Mouse (Mus musculus) cerebellum, adult 2 months (tissue): ENCODE results near the gene Ino80d. TPM values are rescaled to one million over a fixed set of nuclear protein-coding genes. Genes with fewer than 3 reads are reported as not detected.

Experiments
- DNase-seq, 2 experiments: peaks; one replicate each; pipeline ENCODE4 v3.0.0; 2021
- H3K27ac ChIP-seq: fragments of 200-500 bp; 2 replicates; pipeline ENCODE4 v1.5.1; 2012; ENCODE audit warnings: low read length, control low read depth, inconsistent platforms; ENCODE audit not compliant: insufficient read depth
- H3K27me3 ChIP-seq: fragments of 200-500 bp; 2 replicates; pipeline ENCODE4 v1.6.1; 2012; ENCODE audit warnings: inconsistent platforms, mild to moderate bottlenecking, low read length, moderate library complexity; ENCODE audit not compliant: control insufficient read depth, insufficient read depth
- H3K4me1 ChIP-seq: fragments of 200-500 bp; 2 replicates; pipeline ENCODE4 v1.6.1; 2011; ENCODE audit warnings: low read length; ENCODE audit not compliant: control insufficient read depth, insufficient read depth
- H3K4me3 ChIP-seq: fragments of 200-500 bp; replicated peaks from 2 replicates; pipeline ENCODE3; 2011; ENCODE audit warnings: mild to moderate bottlenecking, low read depth, low read length, control low read depth; ENCODE audit not compliant: insufficient read depth
- CTCF ChIP-seq: fragments of 200-500 bp; IDR thresholded peaks from 2 replicates; pipeline ENCODE4 v1.5.1; 2011; ENCODE audit warnings: low read depth, mild to moderate bottlenecking, control low read depth, low read length, moderate library complexity, borderline replicate concordance; ENCODE audit not compliant: insufficient read depth
- POLR2A ChIP-seq: fragments of 200-500 bp; IDR thresholded peaks from 2 replicates; pipeline ENCODE4 v1.6.1; 2011; ENCODE audit warnings: low read length, control low read depth, borderline replicate concordance; ENCODE audit not compliant: insufficient read depth
- WGBS: fragments of 180-500 bp; shearing (Covaris S2); methylation state at CpG from one replicate; pipeline ENCODE4 v1.1.7; 2018; 5-methylcytosine and 5-hydroxymethylcytosine counted together
- polyA plus RNA-seq: library from polyadenylated mRNA; depleted of rRNA; stranded (reverse); fragments of >200 nt; gene quantifications from 2 replicates; pipeline ENCODE4 v1.2.3, GENCODE M21; 2012

The Ino80d gene
- polyA plus RNA-seq, 1 experiment: 10.2 TPM

GRCm38 (mm10) chr1:63113274-63114135, 962 bp downstream of the Ino80d start:
- peak; percentile 60 to 75 for DNase-seq
- TF ChIP-seq POLR2A (no peak), CTCF (no peak)
- under 1% methylated on average over 82 of the region's 92 CpGs for WGBS

DNA sequence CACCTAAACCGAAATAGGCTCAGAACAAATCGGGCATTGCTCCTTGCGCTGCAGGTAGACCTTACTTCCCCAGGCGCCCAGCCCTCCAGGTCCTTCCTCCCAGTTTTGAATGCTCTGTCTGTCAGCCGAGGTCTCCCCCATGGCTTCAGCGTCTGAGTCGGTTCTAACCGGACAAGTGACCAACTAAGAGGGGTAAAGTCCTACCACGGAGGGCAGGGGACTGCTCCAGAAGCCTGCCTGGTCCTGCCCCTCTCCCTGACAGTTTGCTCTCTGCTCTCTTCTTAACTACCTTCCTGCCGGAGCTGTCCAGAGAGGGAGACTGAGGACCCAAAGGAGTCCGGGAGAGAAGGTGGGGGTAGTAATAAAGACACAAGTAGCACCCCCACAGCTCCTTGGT, 1.6 kb downstream of the Ino80d start:
- DNase-seq: peak; percentile 40 to 60
- TF ChIP-seq POLR2A: no peak
- TF ChIP-seq CTCF: no peak
- H3K4me3 ChIP-seq: peak overlapping the region; percentile 91
- WGBS: under 1% methylated on average over 11 of the region's 11 CpGs
- H3K27me3 ChIP-seq: no peaks in the 10 kb centered on the region
- H3K4me1 ChIP-seq: peaks cover 5% of the 10 kb centered on the region; the same call in 1 of the 2 replicates
- peak overlapping the region; percentile 86 for H3K27ac ChIP-seq

More at GRCm38 (mm10) chr1:63113274-63114135, 962 bp downstream of the Ino80d start:
- H3K4me3 ChIP-seq: peak overlapping the region; percentile 91
- peak overlapping the region; percentile 86 for H3K27ac ChIP-seq
- H3K27me3 ChIP-seq: no peaks in the 10 kb centered on the region
- H3K4me1 ChIP-seq: peaks cover 5% of the 10 kb centered on the region

GRCm38 (mm10) chr1:63112151-63112864, 2.2 kb downstream of the Ino80d start:
- H3K27me3 ChIP-seq: no peaks in the 10 kb centered on the region
- peaks cover 5% of the 10 kb centered on the region for H3K4me1 ChIP-seq
- 27% methylated on average over 8 of the region's 8 CpGs for WGBS
- H3K4me3 ChIP-seq: peak overlapping the region; percentile 91
- TF ChIP-seq POLR2A (no peak), CTCF (no peak)
- DNase-seq: no peak
- peak overlapping the region; percentile 86; the same call in 1 of the 2 replicates for H3K27ac ChIP-seq

GRCm38 (mm10) chr1:63110536-63111285, 3.8 kb downstream of the Ino80d start:
- H3K4me1 ChIP-seq: peaks cover 3% of the 10 kb centered on the region
- TF ChIP-seq CTCF (peak; percentile 35; the same call in 1 of the 2 replicates), POLR2A (no peak)
- no peak overlapping the region for H3K4me3 ChIP-seq
- 60% methylated on average over 7 of the region's 7 CpGs for WGBS
- DNase-seq: peak; percentile 15 to 32
- no peaks in the 10 kb centered on the region for H3K27me3 ChIP-seq
- H3K27ac ChIP-seq: no peak overlapping the region

DNA sequence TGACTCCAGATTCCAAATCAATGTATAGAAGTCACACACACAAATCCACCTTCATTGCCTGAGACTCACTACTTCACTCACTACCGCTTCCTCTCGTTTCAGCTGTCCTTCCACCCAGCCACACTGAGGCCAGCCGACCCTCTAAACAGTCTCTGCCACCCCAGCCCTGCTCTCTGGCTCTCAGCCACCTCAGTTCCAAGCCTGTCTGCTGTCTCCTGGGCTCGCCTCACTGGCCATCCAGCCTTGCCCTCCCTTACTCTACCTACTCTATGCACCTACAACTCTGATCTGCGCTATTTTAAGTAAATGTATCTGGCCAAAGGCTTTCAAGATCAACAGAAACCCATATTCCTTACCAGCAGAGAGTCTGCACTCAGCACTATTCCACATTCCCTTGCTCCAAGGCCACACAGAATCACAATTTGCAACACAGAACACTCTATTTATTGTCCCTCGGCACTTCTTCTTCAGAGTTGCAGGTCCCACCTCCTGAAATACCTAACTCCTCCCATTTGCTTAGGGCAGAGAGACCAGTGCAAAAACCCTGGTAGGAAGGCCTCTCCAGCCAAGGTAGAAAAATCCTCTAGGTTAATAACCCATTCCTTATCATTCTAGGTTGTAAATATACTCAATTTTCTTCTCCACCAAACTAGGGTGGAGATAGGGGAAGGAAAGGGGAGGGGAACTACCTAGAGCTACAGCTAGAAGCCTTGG, 6.7 kb downstream of the Ino80d start:
- no peak overlapping the region for H3K4me3 ChIP-seq
- no peaks in the 10 kb centered on the region for H3K27me3 ChIP-seq
- 36% methylated on average over 6 of the region's 6 CpGs for WGBS
- H3K4me1 ChIP-seq: peaks cover under 1% of the 10 kb centered on the region
- no peak for DNase-seq
- TF ChIP-seq CTCF (no peak), POLR2A (no peak)
- H3K27ac ChIP-seq: no peak overlapping the region

GRCm38 (mm10) chr1:63102758-63103451, 11.6 kb downstream of the Ino80d start:
- Histone ChIP-seq H3K4me3 (no peak overlapping the region), H3K4me1 (no peaks in the 10 kb centered on the region; the same call in none of the 2 replicates), H3K27me3 (no peaks in the 10 kb centered on the region), H3K27ac (no peak overlapping the region)
- DNase-seq: no peak
- TF ChIP-seq POLR2A (no peak), CTCF (no peak)
- 86% methylated on average over 12 of the region's 12 CpGs for WGBS

GRCm38 (mm10) chr1:63100196-63100595, 14.3 kb downstream of the Ino80d start:
- no peak overlapping the region for H3K27ac ChIP-seq
- no peak for DNase-seq
- no peaks in the 10 kb centered on the region for H3K27me3 ChIP-seq
- no peak overlapping the region for H3K4me3 ChIP-seq
- WGBS: 82% methylated on average over 8 of the region's 8 CpGs
- H3K4me1 ChIP-seq: no peaks in the 10 kb centered on the region
- TF ChIP-seq CTCF: no peak
- no peak for TF ChIP-seq POLR2A
